Mouse (Mus musculus): Measurements from ENCODE around the gene Gm853.

Gene Gm853

GRCm38 (mm10) chr4:130174335-130175031, 47.7 kb downstream of the Gm853 start:
- peak; percentile 39 for DNase-seq (ENCODE audit: low spot score)

GRCm38 (mm10) chr4:130173911-130174311, 48.3 kb downstream of the Gm853 start:
- no peak for DNase-seq (ENCODE audit: low spot score)

GRCm38 (mm10) chr4:130173060-130173822, 49.0 kb downstream of the Gm853 start:
- DNase-seq (ENCODE audit: low spot score): no peak

- DNase-seq (ENCODE audit: low spot score): no peak
Observed at GRCm38 (mm10) chr4:130171951-130172765, 50.0 kb downstream of the Gm853 start.

GRCm38 (mm10) chr4:130170362-130170761, 51.8 kb downstream of the Gm853 start:
- no peak for DNase-seq (ENCODE audit: low spot score)

GRCm38 (mm10) chr4:130169411-130169971, 52.7 kb downstream of the Gm853 start:
- DNase-seq (ENCODE audit: low spot score): no peak

- DNase-seq (ENCODE audit: low spot score): peak; percentile 91
Observed at GRCm38 (mm10) chr4:130168280-130169183, 53.7 kb downstream of the Gm853 start.

GRCm38 (mm10) chr4:130167814-130168213, 54.4 kb downstream of the Gm853 start:
- DNase-seq (ENCODE audit: low spot score): no peak

- no peak for DNase-seq (ENCODE audit: low spot score)
Observed at GRCm38 (mm10) chr4:130167321-130167720, 54.9 kb downstream of the Gm853 start.

- no peak for DNase-seq (ENCODE audit: low spot score)
Observed at GRCm38 (mm10) chr4:130166592-130166991, 55.6 kb downstream of the Gm853 start.

- no peak for DNase-seq (ENCODE audit: low spot score)
Observed at GRCm38 (mm10) chr4:130166061-130166460, 56.1 kb downstream of the Gm853 start.

GRCm38 (mm10) chr4:130164121-130164520, 58.1 kb downstream of the Gm853 start:
- no peak for DNase-seq (ENCODE audit: low spot score)

GRCm38 (mm10) chr4:130163391-130163861, 58.8 kb downstream of the Gm853 start:
- peak; percentile 41 for DNase-seq (ENCODE audit: low spot score)

- no peak for DNase-seq (ENCODE audit: low spot score)
Observed at GRCm38 (mm10) chr4:130161349-130161748, 60.9 kb downstream of the Gm853 start.

Data from ovary, adult 18-20 months (tissue).